Mouse (Mus musculus): ENCODE results near the gene Zcchc10. TPM values are rescaled to one million over a fixed set of nuclear protein-coding genes. Genes with fewer than 3 reads are reported as not detected.

The Zcchc10 gene
- polyA plus RNA-seq (2017; shearing (Covaris generic)) = 10 to 100 TPM; 31.2 to 35.2 TPM

DNA sequence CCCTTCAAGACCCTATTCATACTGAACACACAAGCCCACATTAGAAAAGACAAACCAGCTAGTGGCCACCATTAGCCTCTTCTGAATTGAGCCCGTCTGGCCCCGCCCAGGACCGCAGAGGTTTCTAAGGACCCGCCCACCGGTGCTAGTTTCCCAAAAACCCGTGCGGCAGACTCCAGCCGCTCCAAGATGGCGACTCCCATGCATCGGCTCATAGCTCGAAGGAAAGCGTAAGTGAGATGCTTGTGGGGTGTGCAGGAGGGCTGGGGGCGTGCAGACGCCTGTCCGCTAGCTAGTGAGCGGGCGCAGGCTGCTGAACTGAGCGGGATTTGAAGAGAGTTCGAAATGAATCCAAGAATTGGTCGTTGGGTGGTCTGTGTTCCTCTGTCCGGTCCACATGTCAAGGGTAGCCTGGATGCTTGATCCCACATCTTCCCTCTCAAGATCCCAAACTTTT is at the start of gene Zcchc10:
TSS of gene Zcchc10 (plus strand) at position 168 of the 457 bp plus-strand sequence.

DNA sequence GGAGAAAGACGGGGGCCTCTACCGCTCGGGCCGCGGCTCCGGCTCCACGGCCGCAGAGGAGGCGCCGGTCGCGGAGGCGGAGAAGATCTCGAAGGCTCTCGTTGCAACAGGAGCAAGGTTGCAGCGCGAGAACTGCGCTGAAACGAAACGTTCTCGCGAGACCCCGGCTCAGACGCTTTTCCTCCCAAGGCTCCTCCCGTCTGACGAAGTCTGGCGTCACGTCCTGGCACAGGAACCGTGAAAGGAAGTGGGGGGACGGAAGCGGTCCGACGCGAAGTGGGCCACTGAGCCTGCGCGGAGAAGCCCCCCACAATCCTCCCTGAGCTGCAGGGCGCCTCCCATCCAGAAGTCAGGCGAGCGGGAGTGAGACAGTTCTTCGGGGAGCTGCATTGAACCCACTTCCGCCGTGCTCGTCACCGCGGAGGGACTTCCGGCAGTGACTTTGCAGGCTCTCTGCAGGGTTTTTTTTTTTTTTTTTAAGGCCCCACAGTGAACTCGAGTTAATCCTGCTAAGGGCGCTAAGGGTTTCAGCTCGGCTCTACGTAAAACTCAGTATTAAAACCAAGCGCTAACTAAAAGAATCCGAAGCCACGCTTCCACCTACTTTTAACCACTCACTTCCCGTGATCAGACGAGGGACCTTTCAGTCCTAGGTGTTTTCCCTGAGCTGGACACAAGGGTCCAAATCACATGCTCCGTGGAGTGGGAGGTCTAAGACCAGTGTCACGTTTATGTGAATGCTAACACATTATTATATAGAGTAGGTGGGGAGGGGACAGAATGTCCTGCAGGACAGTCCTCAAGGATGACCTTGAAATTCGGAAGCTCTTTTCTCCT is 23.9 kb upstream of the Zcchc10 start, which contains the start of gene Hspa4:
TSS of gene Hspa4 (minus strand) at position 128 of the 837 bp plus-strand sequence.

DNA sequence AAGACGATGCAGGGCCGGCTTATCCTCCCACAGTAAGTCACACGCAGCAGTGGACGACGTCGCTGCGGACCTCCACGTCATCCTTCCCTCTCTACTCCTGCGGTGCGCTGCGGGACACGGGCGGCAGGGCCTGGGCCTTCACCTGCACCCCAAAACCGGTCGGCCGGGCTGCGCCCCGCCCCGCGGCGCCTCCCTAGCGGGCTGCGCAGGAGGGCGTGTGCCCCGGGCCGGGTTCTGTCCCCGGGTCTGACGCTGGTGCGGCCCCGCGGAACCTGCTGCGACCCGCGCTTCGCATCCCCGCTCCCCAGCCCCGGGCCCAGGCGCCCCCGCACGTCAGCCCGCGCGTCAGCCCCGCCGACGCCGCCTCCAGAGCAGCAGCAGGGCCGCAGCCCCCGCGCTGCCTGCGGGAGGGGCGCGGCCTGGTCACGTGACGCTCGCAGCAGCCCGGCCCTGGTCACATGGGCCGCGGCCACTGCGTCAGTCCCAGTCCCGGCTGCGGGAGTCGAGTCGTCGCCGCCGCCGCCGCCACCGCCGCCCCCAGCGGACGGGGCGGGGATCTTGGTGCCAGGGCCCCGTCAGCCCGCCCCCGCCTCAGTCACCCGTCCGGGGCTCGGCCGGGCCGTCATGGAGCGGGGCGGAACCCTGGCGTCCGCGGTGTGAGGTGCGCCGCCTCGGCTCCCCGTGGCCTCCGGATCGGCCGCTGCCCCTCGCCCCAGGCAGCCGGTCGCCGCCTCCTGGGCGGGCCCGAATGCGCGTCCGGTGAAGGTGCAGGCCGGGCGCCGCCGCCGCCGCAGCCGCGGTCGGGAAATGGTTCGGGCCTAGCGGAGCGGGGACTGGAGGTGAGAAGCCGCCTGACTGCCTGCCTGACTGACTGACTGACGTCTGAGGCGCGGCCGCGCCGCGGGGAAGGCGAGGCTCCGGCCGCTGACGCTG is 26.1 kb downstream of the Zcchc10 start, which contains the start of gene Aff4:
TSS of gene Aff4 (plus strand) at position 543 of the 933 bp plus-strand sequence.

Other genes with a start within 250 kb of the Zcchc10 start
- gene Hspa4, start 24.2 kb upstream of the Zcchc10 start, polyA plus RNA-seq (2017; shearing (Covaris generic)) = 100 to 1,000 TPM; 113 to 115 TPM
- 100 to 1,000 TPM; 129 to 157 TPM for gene Aff4, start 26.2 kb downstream of the Zcchc10 start, polyA plus RNA-seq (2017; shearing (Covaris generic))
- gene Leap2, start 98.5 kb downstream of the Zcchc10 start, polyA plus RNA-seq (2017; shearing (Covaris generic)) = not detected
- gene Uqcrq, start 106.2 kb downstream of the Zcchc10 start, polyA plus RNA-seq (2017; shearing (Covaris generic)) = 100 to 1,000 TPM; 252 to 276 TPM
- gene Gdf9, start 106.3 kb downstream of the Zcchc10 start, polyA plus RNA-seq (2017; shearing (Covaris generic)) = 1 to 10 TPM in 1 of 2 experiments, under 1 TPM in 1; 0.24 to 3.1 TPM
- gene Gm10447, start 132.4 kb downstream of the Zcchc10 start, polyA plus RNA-seq (2017; shearing (Covaris generic)) = 1 to 10 TPM in 1 of 2 experiments, not detected in 1; 1.3 TPM
- under 1 TPM in 1 of 2 experiments, not detected in 1; 0.37 TPM for gene Shroom1, start 132.5 kb downstream of the Zcchc10 start, polyA plus RNA-seq (2017; shearing (Covaris generic))
- under 1 TPM in 1 of 2 experiments, not detected in 1; 0.80 TPM for gene Gm9837, start 145.8 kb downstream of the Zcchc10 start, polyA plus RNA-seq (2017; shearing (Covaris generic))
- gene Gm9945, start 155.5 kb downstream of the Zcchc10 start, polyA plus RNA-seq (2017; shearing (Covaris generic)) = not detected
- not detected for gene Sowaha, start 155.6 kb downstream of the Zcchc10 start, polyA plus RNA-seq (2017; shearing (Covaris generic))
- 10 to 100 TPM in 1 of 2 experiments, 1 to 10 TPM in 1; 3.6 to 20.4 TPM for gene Sept8, start 194.6 kb downstream of the Zcchc10 start, polyA plus RNA-seq (2017; shearing (Covaris generic))
- 1 to 10 TPM; 7.6 to 7.9 TPM for gene Kif3a, start 242.7 kb downstream of the Zcchc10 start, polyA plus RNA-seq (2017; shearing (Covaris generic))

Measured in inflammation-experienced regulatory T-cells (primary cell).